Comparison of ENCODE assay signal across 8 mouse cellular contexts in the genomic region with DNA sequence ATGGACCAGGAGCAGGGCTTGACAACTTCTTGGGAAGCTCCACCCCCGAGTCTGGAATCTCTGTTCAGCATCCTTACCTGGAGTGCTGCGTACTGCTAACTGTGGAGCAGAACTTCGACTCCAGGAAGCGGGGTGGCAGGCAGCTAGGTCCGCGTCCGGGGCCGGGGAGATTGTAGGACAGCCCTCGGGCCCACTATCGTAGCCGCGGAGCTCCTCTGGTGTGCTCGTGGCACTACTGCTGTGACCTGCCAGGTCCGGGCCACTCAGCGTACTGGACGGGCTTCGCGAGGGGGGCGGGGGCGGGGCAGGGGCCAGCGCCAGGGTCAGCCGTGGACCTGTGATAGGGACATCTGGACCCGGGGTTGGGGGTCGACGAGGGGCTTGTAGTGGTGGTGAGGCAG. TPM values are rescaled to one million over a fixed set of nuclear protein-coding genes. Genes with fewer than 3 reads are reported as not detected.
DNase-seq lines count a peak whose midpoint lies in the region; ATAC-seq and TF ChIP-seq lines count a peak whose summit lies in the region.

No protein-coding gene starts in this region.

- peak overlapping the region; percentile 28 for H3K9ac ChIP-seq in embryonic facial prominence, embryonic 11.5 days (replicated peaks; ENCODE audit: low read length)

- no peak for DNase-seq in cerebellum, adult 2 months
- DNase-seq in 416B (ENCODE audit: low read depth): peak; percentile 42
- DNase-seq in embryonic facial prominence, embryonic 11.5 days (ENCODE audit: low spot score): no peak
- peak; percentile 33 for DNase-seq in kidney, postnatal 10 days
- DNase-seq in midbrain, embryonic 10.5 days (ENCODE audit: low spot score): peak; percentile 59
- DNase-seq in left cerebral cortex, postnatal 14 days (ENCODE audit: low spot score in 2 of 2): no peak
- DNase-seq in left cerebral cortex, adult 11 months (ENCODE audit: low spot score): no peak

- intact Hi-C loops in left cerebral cortex, postnatal 14 days (cut with DNase I): loop anchor here (5.0 kb wide), 1 partner anchor 34 kb away; a partner anchor contains a TSS

- no peaks in the 10 kb centered on the region for H3K9me3 ChIP-seq in embryonic facial prominence, embryonic 11.5 days (replicated peaks; ENCODE audit: control insufficient read depth, low read length)
- H3K9me3 ChIP-seq in midbrain, embryonic 10.5 days (replicated peaks): 0 out of 2 replicates have a peak, but pooled peaks cover 7% of the 10 kb centered on the region

- 2% methylated on average over 25 of the region's 25 CpGs for WGBS in cerebellum, adult 2 months
- 1% methylated on average over 25 of the region's 25 CpGs for WGBS in embryonic facial prominence, embryonic 11.5 days
- 1% methylated on average over 24 of the region's 25 CpGs for WGBS in midbrain, embryonic 10.5 days

- ATAC-seq in cerebellum, adult (ENCODE audit: insufficient number of reproducible peaks, low FRiP score, low TSS enrichment): no peak
- peak; percentile 10; the same call in 1 of the 2 replicates for ATAC-seq in embryonic facial prominence, embryonic 11.5 days (replicated peaks; ENCODE audit: insufficient number of reproducible peaks, low FRiP score, low TSS enrichment, low read depth)

- H3K27me3 ChIP-seq in cerebellum, adult 2 months (ENCODE audit: control insufficient read depth, insufficient read depth, low read length): no peaks in the 10 kb centered on the region
- H3K27me3 ChIP-seq in embryonic facial prominence, embryonic 11.5 days (ENCODE audit: control insufficient read depth, insufficient read depth, low read length): peaks cover 29% of the 10 kb centered on the region
- H3K27me3 ChIP-seq in midbrain, embryonic 10.5 days (ENCODE audit: low read depth, poor library complexity, severe bottlenecking): peaks cover 59% of the 10 kb centered on the region

- no peak for TF ChIP-seq CTCF in cerebellum, adult 2 months (IDR thresholded peaks at IDR 0.05; ENCODE audit: borderline replicate concordance, insufficient read depth, low read depth, low read length)

- no peak overlapping the region for H3K27ac ChIP-seq in cerebellum, adult 2 months (ENCODE audit: insufficient read depth, low read length)
- no peak overlapping the region for H3K27ac ChIP-seq in embryonic facial prominence, embryonic 11.5 days (replicated peaks; ENCODE audit: low read depth, low read length)
- H3K27ac ChIP-seq in midbrain, embryonic 10.5 days (replicated peaks): peak overlapping the region; percentile 63

- H3K4me2 ChIP-seq in embryonic facial prominence, embryonic 11.5 days (ENCODE audit: low read depth, low read length): peak overlapping the region; percentile 91

- no peak for TF ChIP-seq POLR2A in cerebellum, adult 2 months (IDR thresholded peaks at IDR 0.05; ENCODE audit: borderline replicate concordance, insufficient read depth, low read length)

- H3K36me3 ChIP-seq in embryonic facial prominence, embryonic 11.5 days (replicated peaks; ENCODE audit: control insufficient read depth, insufficient read depth, low read depth, low read length): no peaks in the 10 kb centered on the region
- peaks cover 40% of the 10 kb centered on the region for H3K36me3 ChIP-seq in midbrain, embryonic 10.5 days

- H3K4me3 ChIP-seq in cerebellum, adult 2 months (replicated peaks; ENCODE audit: insufficient read depth, low read depth, low read length): peak overlapping the region; percentile 14
- H3K4me3 ChIP-seq in embryonic facial prominence, embryonic 11.5 days (ENCODE audit: low read depth, low read length): peak overlapping the region; percentile 36
- H3K4me3 ChIP-seq in midbrain, embryonic 10.5 days: peak overlapping the region; percentile 57

- H3K4me1 ChIP-seq in cerebellum, adult 2 months (ENCODE audit: control insufficient read depth, insufficient read depth, low read length): no peaks in the 10 kb centered on the region; the same call in none of the 2 replicates
- no peaks in the 10 kb centered on the region; the same call in none of the 2 replicates for H3K4me1 ChIP-seq in embryonic facial prominence, embryonic 11.5 days (ENCODE audit: control insufficient read depth, insufficient read depth, low read length)
- H3K4me1 ChIP-seq in midbrain, embryonic 10.5 days: peaks cover 51% of the 10 kb centered on the region

RNA-seq across cellular contexts. Expression of a gene that starts 4.5 kb away (rescaled TPM):
- polyA plus RNA-seq in cerebellum, adult 2 months (2012; rRNA removed): 8.2 and 8.6 TPM in 2 replicates
- polyA plus RNA-seq in embryonic facial prominence, embryonic 11.5 days (2014; fragmentation: Nextera tagmentation; extraction: Ambion mirVana): 7.1 and 9.8 TPM in 2 replicates
- 10.8 and 18.6 TPM in 2 replicates for polyA plus RNA-seq in midbrain, embryonic 10.5 days (2016; fragmentation: Nextera tagmentation; extraction: Ambion mirVana)
- total RNA-seq in left cerebral cortex, postnatal 14 days (2021): 10 to 100 TPM; 42.8 to 47.5 TPM

RNA-seq across cellular contexts. Expression of a gene that starts 13.8 kb away (rescaled TPM):
- 0.02 TPM in 1 of 2 replicates, not detected in the other for polyA plus RNA-seq in cerebellum, adult 2 months (2012; rRNA removed)
- 0.32 and 0.38 TPM in 2 replicates for polyA plus RNA-seq in embryonic facial prominence, embryonic 11.5 days (2014; fragmentation: Nextera tagmentation; extraction: Ambion mirVana)
- 0.19 TPM in 2 replicates for polyA plus RNA-seq in midbrain, embryonic 10.5 days (2016; fragmentation: Nextera tagmentation; extraction: Ambion mirVana)
- not detected for total RNA-seq in left cerebral cortex, postnatal 14 days (2021)

RNA-seq across cellular contexts. Expression of a gene that starts 25.7 kb away (rescaled TPM):
- polyA plus RNA-seq in cerebellum, adult 2 months (2012; rRNA removed): 85.2 and 86.7 TPM in 2 replicates
- polyA plus RNA-seq in embryonic facial prominence, embryonic 11.5 days (2014; fragmentation: Nextera tagmentation; extraction: Ambion mirVana): 16.7 TPM in 2 replicates
- polyA plus RNA-seq in midbrain, embryonic 10.5 days (2016; fragmentation: Nextera tagmentation; extraction: Ambion mirVana): 31.5 and 39.0 TPM in 2 replicates
- total RNA-seq in left cerebral cortex, postnatal 14 days (2021): 10 to 100 TPM; 80.8 to 82.5 TPM

RNA-seq across cellular contexts. Expression of a gene that starts 25.9 kb away (rescaled TPM):
- 8.6 and 9.4 TPM in 2 replicates for polyA plus RNA-seq in cerebellum, adult 2 months (2012; rRNA removed)
- polyA plus RNA-seq in embryonic facial prominence, embryonic 11.5 days (2014; fragmentation: Nextera tagmentation; extraction: Ambion mirVana): 0.53 and 0.67 TPM in 2 replicates
- polyA plus RNA-seq in midbrain, embryonic 10.5 days (2016; fragmentation: Nextera tagmentation; extraction: Ambion mirVana): 0.43 and 1.3 TPM in 2 replicates
- total RNA-seq in left cerebral cortex, postnatal 14 days (2021): not detected

RNA-seq across cellular contexts. Expression of a gene that starts 35.2 kb away (rescaled TPM):
- 32.6 and 39.8 TPM in 2 replicates for polyA plus RNA-seq in cerebellum, adult 2 months (2012; rRNA removed)
- polyA plus RNA-seq in embryonic facial prominence, embryonic 11.5 days (2014; fragmentation: Nextera tagmentation; extraction: Ambion mirVana): 1.5 and 1.8 TPM in 2 replicates
- polyA plus RNA-seq in midbrain, embryonic 10.5 days (2016; fragmentation: Nextera tagmentation; extraction: Ambion mirVana): 2.6 and 3.6 TPM in 2 replicates
- total RNA-seq in left cerebral cortex, postnatal 14 days (2021): 1 to 10 TPM; 5.6 to 9.0 TPM

Comparison
In these comparisons a context has a peak if more than half of its experiments do, and no peak if none do; other contexts are left out.
1. DNase-seq: peak in 416B (single experiment), kidney, postnatal 10 days (single experiment) and midbrain, embryonic 10.5 days (single experiment); none in cerebellum, adult 2 months (0 of 2), embryonic facial prominence, embryonic 11.5 days (single experiment), left cerebral cortex, postnatal 14 days (0 of 2) and left cerebral cortex, adult 11 months (single experiment).
2. Peak in every context shown above with its lines, with median percentiles within 50 percentile points of each other: H3K4me3 ChIP-seq.